Mouse (Mus musculus) stomach, embryonic 15.5 days (tissue): Measurements from ENCODE around the gene Pxdn. TPM values are rescaled to one million over a fixed set of nuclear protein-coding genes. Genes with fewer than 3 reads are reported as not detected.

Source experiments
- ATAC-seq: fragments of 200-750 bp; cut with Nextera tagmentation; 2 replicates; pipeline ENCODE4 v1.8.0; 2017; ENCODE audit warnings: low read depth, moderate number of reproducible peaks, moderate TSS enrichment; ENCODE audit not compliant: insufficient read depth, low FRiP score
- H3K27ac ChIP-seq: fragments of 300-500 bp; sonication (generic); 2 replicates; pipeline ENCODE4 v1.5.1; 2015; ENCODE audit warnings: mild to moderate bottlenecking, inconsistent platforms
- H3K27me3 ChIP-seq: fragments of 300-500 bp; sonication (generic); replicated peaks from 2 replicates; pipeline ENCODE4 v1.6.1; 2015; ENCODE audit warnings: inconsistent platforms
- H3K36me3 ChIP-seq: fragments of 300-500 bp; sonication (generic); 2 replicates; pipeline ENCODE4 v1.6.1; 2015; ENCODE audit warnings: inconsistent platforms
- H3K4me1 ChIP-seq: fragments of 300-500 bp; sonication (generic); 2 replicates; pipeline ENCODE4 v1.6.1; 2015; ENCODE audit warnings: inconsistent platforms
- H3K4me2 ChIP-seq: fragments of 300-500 bp; sonication (generic); 2 replicates; pipeline ENCODE4 v1.6.1; 2015; ENCODE audit warnings: mild to moderate bottlenecking, inconsistent platforms
- H3K4me3 ChIP-seq: fragments of 300-500 bp; sonication (generic); replicated peaks from 2 replicates; pipeline ENCODE4 v1.5.1; 2015; ENCODE audit warnings: inconsistent platforms
- H3K9ac ChIP-seq: fragments of 300-500 bp; sonication (generic); 2 replicates; pipeline ENCODE4 v1.6.1; 2015; ENCODE audit warnings: inconsistent platforms
- H3K9me3 ChIP-seq: fragments of 300-500 bp; sonication (generic); 2 replicates; pipeline ENCODE4 v1.6.1; 2016; ENCODE audit warnings: inconsistent platforms
- WGBS: fragments of 180-500 bp; shearing (Covaris S2); methylation state at CpG from one replicate; pipeline ENCODE4 v1.1.7; 2015; 5-methylcytosine and 5-hydroxymethylcytosine counted together
- polyA plus RNA-seq: library from polyadenylated mRNA; unstranded; fragments of >200 nt; fragmentation: Nextera tagmentation; extraction: Ambion mirVana; gene quantifications from 2 replicates; pipeline ENCODE4 v1.2.1, GENCODE M21; 2015

The Pxdn gene
- polyA plus RNA-seq, 1 experiment from 2014 or later, result 70.4 TPM

- Histone ChIP-seq H3K9me3 (no peaks in the 10 kb centered on the region), H3K9ac (no peak overlapping the region), H3K27me3 (no peaks in the 10 kb centered on the region), H3K27ac (no peak overlapping the region), H3K36me3 (no peaks in the 10 kb centered on the region), H3K4me3 (no peak overlapping the region), H3K4me1 (no peaks in the 10 kb centered on the region), H3K4me2 (no peak overlapping the region)
- ATAC-seq, result no peak
- 42% methylated on average over 6 of the region's 6 CpGs for WGBS
Measured at GRCm38 (mm10) chr12:30058044-30058443, 120.6 kb downstream of the Pxdn start.

- H3K27ac ChIP-seq, result no peak overlapping the region
- no peak for ATAC-seq
- no peaks in the 10 kb centered on the region for H3K36me3 ChIP-seq
- H3K9ac ChIP-seq, result no peak overlapping the region
- no peaks in the 10 kb centered on the region for H3K27me3 ChIP-seq
- WGBS, result 48% methylated on average over 1 of the region's 1 CpGs
- no peaks in the 10 kb centered on the region for H3K4me1 ChIP-seq
- H3K4me2 ChIP-seq, result no peak overlapping the region
- H3K4me3 ChIP-seq, result no peak overlapping the region
- H3K9me3 ChIP-seq, result no peaks in the 10 kb centered on the region
Measured at GRCm38 (mm10) chr12:30061503-30062117, 124.2 kb downstream of the Pxdn start.

- H3K4me3 ChIP-seq, result no peak overlapping the region
- no peak overlapping the region for H3K27ac ChIP-seq
- ATAC-seq, result no peak
- WGBS, result 25% methylated on average over 6 of the region's 6 CpGs
- H3K4me2 ChIP-seq, result no peak overlapping the region
- no peaks in the 10 kb centered on the region for H3K27me3 ChIP-seq
- H3K36me3 ChIP-seq, result no peaks in the 10 kb centered on the region
- no peak overlapping the region for H3K9ac ChIP-seq
- no peaks in the 10 kb centered on the region for H3K9me3 ChIP-seq
- no peaks in the 10 kb centered on the region for H3K4me1 ChIP-seq
Measured at GRCm38 (mm10) chr12:30062118-30062505, 124.7 kb downstream of the Pxdn start.

Other genes starting within 250 kb of the Pxdn start
- gene Tpo, start 195.0 kb downstream of the Pxdn start, polyA plus RNA-seq, result not detected in 2 replicates